Mouse (Mus musculus): Measurements from ENCODE around the gene Hnrnpul1.

Gene Hnrnpul1

GRCm38 (mm10) chr7:25729396-25729795, 25.2 kb downstream of the Hnrnpul1 start:
- in situ Hi-C loops (cut with MboI; ENCODE audit: unreplicated experiment in 2 of 2) = no loop called here

GRCm38 (mm10) chr7:25727800-25728199, 26.8 kb downstream of the Hnrnpul1 start:
- in situ Hi-C loops (cut with MboI; ENCODE audit: unreplicated experiment in 2 of 2) = no loop called here

- in situ Hi-C loops (cut with MboI; ENCODE audit: unreplicated experiment in 2 of 2) = no loop called here
Observed at GRCm38 (mm10) chr7:25725886-25726285, 28.7 kb downstream of the Hnrnpul1 start.

GRCm38 (mm10) chr7:25721776-25722175, 32.8 kb downstream of the Hnrnpul1 start:
- in situ Hi-C loops (cut with MboI; ENCODE audit: unreplicated experiment in 2 of 2) = loop anchor here (25.0 kb wide), 3 partner anchors 234 to 1159 kb away; partner anchors contain the start of genes Cd79a (in 1 of the 2), Ceacam1 (in 1 of the 2) and Rps19 (in 1 of the 2)

GRCm38 (mm10) chr7:25720760-25721159, 33.8 kb downstream of the Hnrnpul1 start:
- in situ Hi-C loops (cut with MboI; ENCODE audit: unreplicated experiment in 2 of 2) = loop anchor here (25.0 kb wide), 3 partner anchors 233 to 1158 kb away; partner anchors contain the start of genes Cd79a (in 1 of the 2), Ceacam1 (in 1 of the 2) and Rps19 (in 1 of the 2)

- in situ Hi-C loops (cut with MboI; ENCODE audit: unreplicated experiment in 2 of 2) = loop anchor here (5.0 to 25.0 kb wide), 5 partner anchors 38 to 1158 kb away; partner anchors contain the start of genes B3gnt8 (in 1 of the 2), B9d2 (in 1 of the 2), Cd79a (in 1 of the 2) and Ceacam1 (in 1 of the 2)
Observed at GRCm38 (mm10) chr7:25719761-25720610, 34.6 kb downstream of the Hnrnpul1 start.

- in situ Hi-C loops (cut with MboI; ENCODE audit: unreplicated experiment in 2 of 2) = loop anchor here (5.0 to 25.0 kb wide), 5 partner anchors 37 to 1157 kb away; partner anchors contain the start of genes B3gnt8 (in 1 of the 2), B9d2 (in 1 of the 2), Cd79a (in 1 of the 2) and Ceacam1 (in 1 of the 2)
Observed at GRCm38 (mm10) chr7:25718788-25719417, 35.7 kb downstream of the Hnrnpul1 start, which contains the start of gene Ccdc97. Gene Ccdc97, minus strand, starts transcription at chr7:25719088.

GRCm38 (mm10) chr7:25717478-25717877, 37.1 kb downstream of the Hnrnpul1 start:
- in situ Hi-C loops (cut with MboI; ENCODE audit: unreplicated experiment in 2 of 2) = loop anchor here (5.0 to 25.0 kb wide), 5 partner anchors 35 to 1155 kb away; partner anchors contain the start of genes B3gnt8 (in 1 of the 2), B9d2 (in 1 of the 2), Cd79a (in 1 of the 2) and Ceacam1 (in 1 of the 2)

GRCm38 (mm10) chr7:25715731-25716271, 38.8 kb downstream of the Hnrnpul1 start:
- in situ Hi-C loops (cut with MboI; ENCODE audit: unreplicated experiment in 2 of 2) = loop anchor here (5.0 to 25.0 kb wide), 5 partner anchors 34 to 1154 kb away; partner anchors contain the start of genes B3gnt8 (in 1 of the 2), B9d2 (in 1 of the 2), Cd79a (in 1 of the 2) and Ceacam1 (in 1 of the 2)

GRCm38 (mm10) chr7:25714581-25714980, 40.0 kb downstream of the Hnrnpul1 start:
- in situ Hi-C loops (cut with MboI; ENCODE audit: unreplicated experiment in 2 of 2) = loop anchor here (5.0 to 25.0 kb wide), 5 partner anchors 38 to 1152 kb away; partner anchors contain the start of genes B3gnt8 (in 1 of the 2), Cd79a (in 1 of the 2), Ceacam1 (in 1 of the 2) and Hnrnpul1 (in 1 of the 2)

GRCm38 (mm10) chr7:25712801-25713200, 41.8 kb downstream of the Hnrnpul1 start:
- in situ Hi-C loops (cut with MboI; ENCODE audit: unreplicated experiment in 2 of 2) = loop anchor here (5.0 to 25.0 kb wide), 5 partner anchors 40 to 1150 kb away; partner anchors contain the start of genes B3gnt8 (in 1 of the 2), Cd79a (in 1 of the 2), Ceacam1 (in 1 of the 2) and Hnrnpul1 (in 1 of the 2)

- in situ Hi-C loops (cut with MboI; ENCODE audit: unreplicated experiment in 2 of 2) = loop anchor here (5.0 to 25.0 kb wide), 5 partner anchors 41 to 1149 kb away; partner anchors contain the start of genes B3gnt8 (in 1 of the 2), Cd79a (in 1 of the 2), Ceacam1 (in 1 of the 2) and Hnrnpul1 (in 1 of the 2)
Observed at GRCm38 (mm10) chr7:25711731-25712197, 42.8 kb downstream of the Hnrnpul1 start.

- in situ Hi-C loops (cut with MboI; ENCODE audit: unreplicated experiment in 2 of 2) = loop anchor here (5.0 to 25.0 kb wide), 5 partner anchors 41 to 1149 kb away; partner anchors contain the start of genes B3gnt8 (in 1 of the 2), Cd79a (in 1 of the 2), Ceacam1 (in 1 of the 2) and Hnrnpul1 (in 1 of the 2)
Observed at GRCm38 (mm10) chr7:25711165-25711564, 43.4 kb downstream of the Hnrnpul1 start.

GRCm38 (mm10) chr7:25710519-25711130, 43.9 kb downstream of the Hnrnpul1 start:
- in situ Hi-C loops (cut with MboI; ENCODE audit: unreplicated experiment in 2 of 2) = loop anchor here (5.0 to 25.0 kb wide), 5 partner anchors 42 to 1148 kb away; partner anchors contain the start of genes B3gnt8 (in 1 of the 2), Cd79a (in 1 of the 2), Ceacam1 (in 1 of the 2) and Hnrnpul1 (in 1 of the 2)

- in situ Hi-C loops (cut with MboI; ENCODE audit: unreplicated experiment in 2 of 2) = loop anchor here (5.0 to 25.0 kb wide), 5 partner anchors 42 to 1148 kb away; partner anchors contain the start of genes B3gnt8 (in 1 of the 2), Cd79a (in 1 of the 2), Ceacam1 (in 1 of the 2) and Hnrnpul1 (in 1 of the 2)
Observed at GRCm38 (mm10) chr7:25709961-25710360, 44.6 kb downstream of the Hnrnpul1 start.

GRCm38 (mm10) chr7:25707581-25708292, 46.8 kb downstream of the Hnrnpul1 start:
- in situ Hi-C loops (cut with MboI; ENCODE audit: unreplicated experiment in 2 of 2) = loop anchor here (25.0 kb wide), 3 partner anchors 220 to 1145 kb away; partner anchors contain the start of genes Cd79a (in 1 of the 2), Ceacam1 (in 1 of the 2) and Rps19 (in 1 of the 2)

GRCm38 (mm10) chr7:25706578-25707170, 47.9 kb downstream of the Hnrnpul1 start:
- in situ Hi-C loops (cut with MboI; ENCODE audit: unreplicated experiment in 2 of 2) = loop anchor here (25.0 kb wide), 3 partner anchors 219 to 1144 kb away; partner anchors contain the start of genes Cd79a (in 1 of the 2), Ceacam1 (in 1 of the 2) and Rps19 (in 1 of the 2)

Measured in v-Abl transformed pro-B cells (cell line).